Mouse (Mus musculus) liver (tissue): Measurements from ENCODE around the gene Pcdh17.

Experiments used
- DNase-seq: peaks from one replicate; pipeline ENCODE4 v3.0.0-alpha.2; 2020; ENCODE audit warnings: mixed read lengths

Pcdh17 gene

DNA sequence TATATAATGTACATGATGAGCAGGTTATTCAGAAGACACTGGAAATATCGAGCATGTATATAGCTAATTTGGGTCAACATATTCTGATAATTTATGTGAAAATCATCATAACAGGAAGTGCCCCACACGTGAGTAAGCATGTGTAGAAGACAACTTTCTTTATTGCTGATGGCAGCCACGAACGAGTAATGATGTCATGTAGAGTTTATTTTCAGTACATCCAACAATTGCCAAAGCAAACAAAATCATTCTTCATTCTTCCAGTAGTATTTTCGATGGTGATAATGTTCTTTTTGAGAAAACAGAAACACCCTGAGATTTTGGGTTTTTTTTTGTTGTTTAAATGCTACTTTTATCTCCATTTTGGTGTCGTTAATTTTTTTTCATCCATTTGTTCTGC is 37.2 kb downstream of the Pcdh17 start:
- no peak for DNase-seq

DNA sequence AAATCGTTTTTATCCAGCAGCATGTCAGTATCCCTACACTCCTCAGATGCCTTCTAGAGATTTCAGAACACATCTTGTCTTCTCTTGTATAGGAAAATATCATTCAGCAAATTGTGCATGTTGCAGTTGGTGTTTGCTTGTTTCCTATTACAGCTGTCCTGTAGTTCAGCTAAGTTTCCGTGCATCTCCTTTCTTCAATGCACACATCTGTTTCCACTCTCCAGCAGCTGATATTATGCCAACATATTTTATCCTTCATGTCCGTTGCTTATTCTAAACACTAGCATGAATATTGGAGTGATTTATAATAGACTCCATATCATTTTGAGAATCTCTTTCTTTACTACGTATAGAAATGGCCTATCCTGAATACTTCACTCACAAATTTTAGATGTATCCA is 41.0 kb downstream of the Pcdh17 start:
- no peak for DNase-seq

GRCm38 (mm10) chr14:84511010-84511409 is 67.6 kb downstream of the Pcdh17 start:
- no peak for DNase-seq

DNA sequence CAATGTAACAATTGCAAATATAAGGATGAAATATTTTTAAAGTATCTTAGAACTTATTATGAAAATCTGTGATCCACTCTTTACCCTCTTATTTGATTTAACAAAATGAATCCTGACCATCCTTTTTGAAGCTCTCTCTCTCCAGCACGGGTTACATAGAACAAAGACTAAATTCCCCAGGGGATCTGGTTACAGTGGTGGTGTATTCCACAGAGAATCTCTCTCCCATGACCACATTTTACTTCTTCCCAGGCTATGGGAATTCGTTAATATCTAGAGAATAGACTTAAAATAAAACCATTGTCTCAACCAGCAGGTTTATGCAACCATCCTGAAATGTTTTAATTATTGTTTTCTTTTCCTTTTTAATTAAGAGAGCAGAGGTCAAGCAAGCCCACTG is 89.0 kb downstream of the Pcdh17 start:
- no peak for DNase-seq

GRCm38 (mm10) chr14:84535264-84535663 is 91.9 kb downstream of the Pcdh17 start:
- no peak for DNase-seq

DNA sequence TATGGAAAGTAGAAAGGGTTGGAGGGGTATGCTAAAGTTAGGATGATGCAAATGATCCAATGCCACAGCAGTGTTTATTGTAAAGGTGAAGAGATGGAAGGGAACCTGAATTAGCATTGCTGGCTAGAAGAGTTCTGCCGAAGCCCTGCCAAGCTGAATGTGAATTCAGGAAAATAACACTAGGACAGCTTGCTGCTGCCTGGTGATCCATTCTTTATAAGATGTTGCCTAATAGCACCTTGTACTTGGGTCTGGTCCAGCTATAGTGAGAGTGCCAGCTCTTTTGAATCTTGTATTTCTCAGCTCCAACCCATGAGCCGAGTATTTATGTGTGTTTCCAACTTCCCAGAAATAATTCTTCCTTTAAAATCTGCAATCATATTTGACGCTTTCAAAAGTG is 98.5 kb downstream of the Pcdh17 start:
- DNase-seq, result no peak

- no peak for DNase-seq
Measured at GRCm38 (mm10) chr14:84545968-84546367, 102.6 kb downstream of the Pcdh17 start.

- no peak for DNase-seq
Measured at GRCm38 (mm10) chr14:84547513-84548194, 104.3 kb downstream of the Pcdh17 start.

GRCm38 (mm10) chr14:84551546-84551945 is 108.2 kb downstream of the Pcdh17 start:
- no peak for DNase-seq

- no peak for DNase-seq
Measured at GRCm38 (mm10) chr14:84571071-84571470, 127.7 kb downstream of the Pcdh17 start.
